Mouse (Mus musculus): ENCODE results near the gene Gm20388. TPM values are rescaled to one million over a fixed set of nuclear protein-coding genes. Genes with fewer than 3 reads are reported as not detected.

Gene Gm20388
- total RNA-seq, 2 experiments from 2014 or later, result 1.9 to 2.0 TPM

DNA sequence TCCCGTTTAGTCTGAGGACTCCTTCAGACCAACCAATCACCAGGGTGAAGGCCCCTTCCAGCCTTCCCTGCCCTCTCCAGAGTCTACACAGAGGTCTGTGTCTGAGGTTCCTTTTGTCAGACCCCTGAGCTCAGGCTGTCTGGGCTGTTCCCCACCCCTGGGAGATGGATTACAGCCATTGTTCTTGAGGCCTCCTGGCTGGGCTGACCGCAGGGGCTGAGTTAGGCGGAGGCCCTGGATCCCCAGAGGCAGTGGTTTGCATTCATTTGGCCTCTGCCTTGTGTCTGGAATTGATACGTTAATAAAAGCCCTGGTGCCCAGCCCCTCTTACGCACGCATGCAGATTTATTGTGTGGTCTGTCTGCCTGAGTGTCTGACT, 4373.7 kb downstream of the Gm20388 start:
- peak; percentile 48 for DNase-seq

DNA sequence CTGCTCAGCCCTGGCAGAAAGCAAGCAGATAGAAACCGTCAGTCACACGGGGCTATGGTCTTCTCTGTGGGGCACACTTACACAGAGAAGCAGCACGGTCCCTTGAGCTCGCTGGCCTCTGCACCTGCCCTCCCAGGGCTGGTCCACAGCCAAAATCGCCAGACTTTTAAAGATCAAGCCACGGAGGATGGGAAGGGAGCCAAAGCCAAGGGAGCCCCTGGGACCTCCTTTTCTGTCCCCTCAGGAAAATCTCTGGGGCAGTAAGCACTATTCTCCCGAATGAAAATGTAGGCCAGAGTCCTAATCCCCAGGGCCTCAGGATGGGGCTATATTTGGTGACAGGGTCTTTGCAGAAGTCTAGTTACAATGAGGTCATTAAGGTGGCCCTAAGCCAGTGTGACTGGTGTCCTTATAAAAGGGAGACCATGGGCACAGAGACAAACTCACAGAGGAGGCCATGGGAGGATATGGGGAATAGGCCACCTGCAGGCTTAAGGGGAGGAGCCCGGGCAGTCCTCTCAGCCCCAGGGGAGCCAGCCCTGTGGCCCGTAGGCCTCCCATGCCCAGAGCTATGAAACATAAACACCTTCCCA, 4374.4 kb downstream of the Gm20388 start:
- DNase-seq, result peak; percentile 78

DNA sequence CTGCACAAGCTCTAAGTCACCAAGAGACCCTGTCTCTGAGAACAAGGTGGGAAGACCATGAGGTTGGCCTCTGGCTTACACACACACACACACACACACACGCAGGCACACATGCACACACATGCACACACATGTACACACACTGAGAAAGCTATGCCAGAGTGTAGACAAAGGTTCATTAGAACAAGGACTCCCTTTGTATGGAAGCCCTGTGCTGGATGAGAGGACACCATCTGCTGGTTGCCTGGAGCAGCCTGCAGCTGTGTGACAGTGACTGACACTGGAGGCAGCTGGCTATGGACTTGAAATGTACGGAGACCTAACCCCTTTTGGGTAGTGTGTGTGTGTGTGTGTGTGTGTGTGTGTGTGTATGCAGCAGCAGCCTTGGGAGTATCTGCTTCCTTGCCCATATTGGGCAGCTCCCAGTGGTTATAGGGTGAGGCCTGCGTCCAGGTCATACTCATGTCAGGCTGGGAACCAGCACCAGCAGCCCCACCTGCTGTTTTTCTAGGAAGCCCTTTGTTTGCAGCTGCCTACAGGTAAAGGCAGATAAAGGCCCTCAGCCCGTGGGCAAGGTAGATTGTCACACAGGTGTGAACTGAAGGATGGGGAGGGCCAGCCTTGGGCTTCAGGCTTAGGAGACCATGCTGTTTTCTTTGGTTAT, 4376.0 kb downstream of the Gm20388 start:
- DNase-seq, result no peak

DNA sequence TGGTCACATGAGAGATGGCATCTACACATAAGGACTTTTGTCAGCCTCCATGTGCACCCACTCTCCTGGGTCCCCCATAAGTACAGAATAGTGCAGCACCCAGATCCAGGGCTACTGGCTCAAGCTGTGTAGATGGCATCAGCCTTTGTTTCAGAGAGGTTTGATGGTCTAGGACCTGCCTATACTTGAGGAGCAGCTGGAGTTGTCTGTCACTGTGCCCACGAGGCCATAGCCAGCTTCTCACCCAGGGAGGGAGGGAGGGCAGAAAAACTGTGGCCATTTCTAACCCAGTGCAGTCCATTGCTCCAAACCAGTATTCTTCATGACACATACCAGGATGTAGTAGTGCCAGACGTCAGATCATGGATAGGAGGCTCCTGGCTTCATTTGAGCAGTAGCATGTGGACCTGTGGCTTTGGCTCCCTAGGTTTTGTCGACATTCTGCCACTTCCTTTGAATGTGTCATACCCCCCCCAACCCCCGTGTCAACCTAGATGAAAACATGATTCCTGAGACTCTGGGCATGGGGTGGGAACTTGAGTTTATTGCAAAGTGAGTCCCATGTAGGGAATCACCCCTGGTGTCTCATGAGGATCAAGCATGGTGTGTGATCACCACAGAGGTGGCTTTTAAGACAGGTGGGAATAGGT, 4377.7 kb downstream of the Gm20388 start:
- no peak for DNase-seq

DNA sequence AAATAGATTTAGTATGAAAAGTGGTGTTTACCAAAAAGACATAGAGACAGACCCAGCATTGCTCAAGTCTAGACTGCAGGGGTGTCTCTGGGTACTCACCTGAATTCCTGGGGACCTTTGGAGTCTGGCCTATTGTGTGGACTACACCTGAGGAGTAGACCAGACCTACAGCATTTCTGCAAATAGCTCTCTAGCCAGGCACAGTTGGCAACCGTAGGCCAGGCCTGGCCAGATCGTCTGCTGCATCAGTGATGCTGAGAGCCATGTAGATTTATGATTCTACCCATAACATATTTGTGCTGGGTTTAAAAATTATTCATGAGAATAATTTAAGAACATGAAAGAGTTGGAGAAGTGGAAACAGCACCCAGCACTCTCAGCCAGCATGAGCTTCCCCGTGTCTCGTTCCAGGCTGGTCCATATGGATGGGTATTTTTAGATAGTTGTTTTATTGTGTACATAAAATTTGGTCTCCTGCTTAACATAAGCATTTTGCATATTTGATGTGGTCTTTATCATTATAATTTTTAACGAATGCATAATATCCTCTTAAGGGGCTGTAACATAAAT, 4378.9 kb downstream of the Gm20388 start:
- DNase-seq, result no peak

DNA sequence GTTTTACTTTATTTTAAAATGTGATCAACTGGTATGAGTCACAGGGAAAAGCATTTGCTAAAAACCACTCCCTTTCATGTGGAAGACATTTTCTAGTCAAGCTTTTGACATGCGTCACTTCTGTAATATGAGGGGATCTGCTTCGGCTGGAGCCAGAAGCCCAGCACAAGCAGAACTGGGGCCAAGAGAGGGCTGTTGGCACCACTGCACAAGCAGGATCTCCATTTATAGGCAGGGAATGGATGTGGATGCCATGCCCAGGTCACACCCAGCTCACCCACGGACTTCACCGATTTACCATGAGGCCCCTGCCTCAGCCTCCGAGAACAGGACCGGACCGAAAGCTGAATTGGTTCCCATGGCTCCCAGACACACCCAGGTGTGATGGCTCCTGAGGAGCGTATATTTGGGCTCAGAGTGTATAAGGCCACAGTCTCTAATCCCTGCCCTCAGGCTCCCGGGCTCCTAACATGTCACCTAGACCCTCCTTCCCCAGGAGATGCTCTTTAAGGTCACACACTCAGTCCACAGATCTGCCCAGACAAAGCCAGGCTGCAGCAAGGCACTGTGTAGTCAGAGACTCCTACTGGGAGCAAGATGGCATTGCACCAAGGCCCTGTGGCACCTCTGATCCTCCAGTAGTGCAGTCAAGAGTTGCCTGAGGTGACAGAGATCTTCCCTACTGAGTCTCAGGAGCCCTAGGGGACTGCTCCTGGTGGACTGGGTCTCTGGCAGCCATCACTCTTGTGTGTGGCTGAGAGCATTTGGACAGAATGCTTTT, 4380.5 kb downstream of the Gm20388 start:
- DNase-seq, result no peak

DNA sequence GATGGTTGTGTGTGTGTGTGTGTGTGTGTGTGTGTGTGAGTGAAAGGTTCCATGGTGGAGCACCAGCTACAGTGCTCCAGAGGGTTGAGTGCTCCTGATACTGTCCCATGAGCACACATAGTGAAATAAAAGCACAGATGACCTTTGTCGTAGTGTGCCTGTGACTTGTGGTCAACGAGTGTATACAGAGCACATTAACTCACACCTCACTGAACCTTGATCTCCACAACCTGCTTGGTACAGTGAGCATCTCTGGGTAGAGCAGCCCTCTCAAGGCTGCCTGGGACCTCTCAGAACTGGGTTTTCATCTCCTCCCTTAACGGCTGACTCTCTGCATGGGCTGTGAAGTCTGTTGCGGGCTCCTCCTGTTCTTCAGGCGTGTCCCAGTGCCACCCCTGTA, 4381.1 kb downstream of the Gm20388 start:
- DNase-seq, result no peak

DNA sequence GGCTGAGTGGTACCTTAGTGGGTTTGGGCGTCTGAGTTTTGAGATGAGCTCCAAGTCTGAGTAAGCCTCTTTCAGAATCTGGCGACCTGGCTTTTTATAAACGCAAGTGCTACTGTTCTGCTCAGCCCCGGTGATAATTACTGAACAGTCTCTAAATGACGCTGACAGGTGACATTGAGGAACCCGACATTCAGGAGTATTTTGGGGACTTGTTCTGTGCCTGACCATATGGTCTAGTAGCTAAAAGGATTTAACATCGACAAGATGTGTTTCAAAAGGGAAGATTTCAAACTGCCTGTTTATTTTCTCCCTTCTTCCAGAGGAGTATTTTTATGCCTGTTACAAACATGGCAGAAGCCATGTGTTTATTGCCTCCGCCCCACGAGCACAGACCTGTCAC, 4382.3 kb downstream of the Gm20388 start:
- DNase-seq, result no peak

DNA sequence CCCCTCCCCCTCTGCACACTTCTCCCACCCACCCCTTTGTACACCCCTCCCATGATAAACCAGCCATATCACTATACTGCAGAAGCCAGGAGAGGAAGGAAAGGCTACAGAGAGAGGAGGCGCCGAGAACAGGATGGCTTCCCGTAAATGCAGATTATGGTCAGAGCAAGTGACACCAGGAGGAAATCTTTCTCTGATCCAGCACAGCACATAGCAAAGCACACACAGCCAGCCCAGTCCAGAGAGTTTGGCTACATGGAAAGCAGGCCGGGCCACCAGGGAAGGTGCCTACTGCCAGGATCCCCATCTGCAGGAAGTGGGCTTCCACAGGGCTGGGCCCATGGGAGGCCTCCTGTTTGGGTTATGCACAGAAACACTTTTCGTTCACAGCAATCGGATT, 4383.8 kb downstream of the Gm20388 start:
- no peak for DNase-seq

DNA sequence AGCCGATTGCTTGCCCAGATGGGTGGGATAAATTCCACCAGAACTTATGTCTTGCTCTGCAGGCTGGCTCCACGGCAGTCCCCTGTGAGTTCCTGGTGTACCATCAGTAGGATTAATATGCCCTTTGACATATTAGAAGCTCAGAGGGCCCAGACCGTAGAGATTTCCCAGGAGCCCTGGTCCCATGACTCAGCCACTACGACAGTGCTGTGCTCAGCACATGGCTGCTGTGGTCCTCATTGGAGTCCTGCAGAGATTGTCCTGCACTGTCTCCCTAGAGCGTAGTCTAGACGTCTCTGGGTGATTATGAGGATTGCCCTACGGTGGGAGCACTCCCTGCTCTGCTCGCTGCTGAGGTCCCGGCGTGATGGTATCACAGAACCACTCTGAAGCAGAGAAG, 4384.3 kb downstream of the Gm20388 start:
- peak; percentile 40 for DNase-seq

DNA sequence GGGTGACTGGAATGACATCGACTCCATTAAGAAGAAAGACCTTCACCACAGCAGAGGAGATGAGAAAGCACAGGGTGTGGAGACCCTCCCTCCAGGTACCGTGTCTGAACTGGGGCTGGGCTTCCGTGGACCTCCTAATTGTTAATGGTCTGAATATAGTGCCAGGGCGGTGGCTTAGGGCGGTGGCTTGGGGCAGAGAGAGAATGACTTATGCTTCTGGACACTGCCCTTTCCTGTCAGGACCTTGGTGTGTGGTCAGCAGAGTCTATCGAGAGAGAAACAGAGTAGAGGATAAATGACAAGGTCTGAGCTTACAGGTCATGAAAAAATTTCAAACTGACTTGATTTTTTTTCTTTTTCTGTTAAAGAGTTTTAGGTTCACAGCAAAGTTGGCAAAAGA, 4384.7 kb downstream of the Gm20388 start:
- no peak for DNase-seq

DNA sequence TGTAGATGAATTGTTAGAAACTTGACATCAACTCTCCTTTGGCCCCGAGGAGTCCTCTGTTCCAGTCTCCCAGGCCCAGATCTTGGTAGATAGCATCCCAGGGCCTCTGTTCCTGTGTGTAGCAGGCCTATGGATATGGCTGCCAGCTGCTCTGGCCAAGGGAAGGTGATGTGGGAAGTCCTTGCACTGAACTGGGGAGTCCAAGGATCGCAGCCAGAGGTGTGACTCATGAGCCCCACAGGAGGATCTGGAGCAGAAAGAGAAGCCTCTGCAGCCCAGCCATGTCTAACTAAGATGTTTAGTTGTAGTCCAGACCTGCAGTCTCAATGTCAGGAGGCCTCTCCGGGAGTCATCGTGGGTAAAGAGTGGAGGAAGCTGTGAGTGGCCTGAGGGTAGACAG, 4390.9 kb downstream of the Gm20388 start:
- peak; percentile 33 for DNase-seq

DNA sequence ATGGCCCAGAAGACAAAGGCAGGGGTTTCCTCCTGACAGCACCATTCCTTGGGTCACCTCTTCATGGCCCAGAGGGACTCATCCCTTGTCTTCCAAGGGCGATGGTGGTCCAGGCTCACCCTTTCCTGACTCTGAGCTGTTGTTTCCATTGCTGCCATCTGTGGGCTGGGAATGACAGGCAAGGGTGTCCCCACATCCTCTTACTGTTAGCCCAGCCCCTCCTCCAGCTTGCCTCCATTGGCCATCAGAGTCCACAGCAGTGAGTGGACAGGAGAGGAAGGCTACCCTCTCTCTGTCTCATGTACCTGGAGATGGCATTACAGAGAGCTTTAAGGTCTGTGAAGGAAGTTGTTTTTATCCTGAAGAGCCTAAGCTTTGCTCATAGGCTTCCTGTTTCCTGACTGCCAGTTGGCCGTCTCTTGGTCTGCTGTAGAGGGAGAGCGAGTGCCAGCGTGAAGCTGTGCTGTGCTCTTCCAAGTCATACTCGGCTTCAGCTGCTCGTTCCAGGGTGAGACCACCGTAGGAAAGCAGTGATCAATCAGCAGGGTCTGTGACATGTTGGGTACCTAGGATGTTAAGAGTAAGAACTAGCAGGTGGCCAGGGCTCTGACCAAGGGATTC, 4391.4 kb downstream of the Gm20388 start:
- no peak for DNase-seq

DNA sequence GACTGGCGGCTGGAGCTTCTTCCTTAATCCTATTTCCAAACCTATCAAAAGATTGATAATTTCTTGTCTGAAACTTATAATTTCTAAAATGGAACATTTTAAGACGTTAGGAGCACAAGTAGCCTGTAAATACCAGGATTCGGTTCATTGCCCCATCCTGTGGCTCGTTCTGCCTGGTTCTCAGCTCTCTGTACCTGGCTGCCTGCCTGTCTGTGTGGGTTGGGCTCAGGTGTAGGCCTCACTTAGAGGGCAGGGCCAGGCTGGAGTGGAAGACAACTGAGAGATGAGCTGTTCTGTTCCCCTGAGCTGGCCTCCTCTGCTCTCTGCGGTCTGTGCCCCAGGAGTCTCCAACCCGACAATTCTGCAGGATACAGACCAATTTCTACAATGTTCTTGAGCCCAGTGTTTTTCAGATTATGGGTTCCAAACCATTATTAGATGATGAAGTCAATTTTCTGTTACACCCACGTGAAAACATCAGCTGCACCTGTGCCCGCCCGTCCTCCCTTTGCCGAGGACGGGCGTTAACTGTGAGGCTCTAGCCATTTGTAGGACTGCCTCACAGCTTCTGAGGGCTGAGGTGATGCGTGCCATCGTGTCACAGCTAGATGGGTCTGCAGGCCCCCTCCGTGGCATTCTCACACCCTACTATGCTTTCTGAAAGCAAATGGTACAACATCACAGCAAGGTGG, 4392.7 kb downstream of the Gm20388 start:
- DNase-seq, result no peak

DNA sequence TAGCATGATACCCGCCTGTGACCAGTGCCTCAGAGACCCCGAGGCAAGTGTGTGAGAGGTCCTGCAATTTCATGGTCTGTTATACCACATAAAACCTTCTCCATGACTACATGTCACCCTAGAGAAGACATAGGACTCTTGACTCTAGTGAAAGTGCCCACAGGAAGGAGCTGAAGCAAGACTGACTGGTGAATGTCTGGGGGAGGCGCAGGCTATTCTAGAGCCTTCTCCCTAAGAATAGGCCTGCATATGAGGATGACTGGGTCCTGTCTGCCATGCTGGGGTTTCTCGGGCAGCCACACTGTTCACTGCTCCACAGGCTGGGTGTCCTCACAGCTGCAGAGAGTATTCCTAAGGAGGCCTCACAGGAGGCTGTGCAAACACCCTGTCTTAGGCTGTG, 4393.5 kb downstream of the Gm20388 start:
- DNase-seq, result no peak

DNA sequence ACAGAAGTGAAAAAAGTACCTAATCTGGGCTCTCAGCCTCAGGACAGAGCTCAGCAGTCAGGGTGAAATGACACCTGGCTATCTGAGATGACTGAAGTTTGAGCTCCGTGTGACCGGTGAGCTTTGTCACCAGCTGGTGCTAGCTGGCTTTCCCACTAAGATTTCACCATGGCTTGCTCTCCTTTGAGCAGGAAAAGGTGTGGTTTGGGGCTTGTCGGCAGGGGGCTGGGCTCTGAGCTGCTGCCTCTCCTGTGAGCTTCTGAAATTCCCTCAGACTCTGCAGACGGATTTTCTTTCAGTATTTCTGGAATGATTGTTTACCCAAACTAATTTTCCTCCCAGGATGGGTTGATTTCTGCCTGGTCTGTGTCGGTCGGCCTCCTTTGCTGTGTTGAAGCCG, 4395.9 kb downstream of the Gm20388 start:
- no peak for DNase-seq

DNA sequence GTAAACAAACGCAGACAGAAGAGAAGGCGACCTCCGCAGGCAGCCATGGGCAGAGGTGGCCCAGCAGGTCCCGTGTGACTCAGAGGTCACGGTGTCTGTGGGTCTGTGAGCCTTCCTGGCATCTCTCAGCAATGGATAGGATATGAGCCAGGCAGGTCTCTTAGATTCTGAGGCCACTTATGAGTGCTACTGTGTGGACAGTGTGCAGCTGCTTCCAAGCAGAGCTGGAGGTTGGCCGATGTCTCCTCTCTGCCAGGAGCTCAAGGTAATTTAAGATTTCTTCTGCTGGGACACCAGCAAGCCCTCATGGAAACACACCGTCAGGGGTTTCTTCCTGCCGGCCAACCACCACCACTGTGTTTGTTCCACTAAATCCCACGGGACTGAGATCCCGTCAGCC, 4397.1 kb downstream of the Gm20388 start:
- DNase-seq, result no peak

DNA sequence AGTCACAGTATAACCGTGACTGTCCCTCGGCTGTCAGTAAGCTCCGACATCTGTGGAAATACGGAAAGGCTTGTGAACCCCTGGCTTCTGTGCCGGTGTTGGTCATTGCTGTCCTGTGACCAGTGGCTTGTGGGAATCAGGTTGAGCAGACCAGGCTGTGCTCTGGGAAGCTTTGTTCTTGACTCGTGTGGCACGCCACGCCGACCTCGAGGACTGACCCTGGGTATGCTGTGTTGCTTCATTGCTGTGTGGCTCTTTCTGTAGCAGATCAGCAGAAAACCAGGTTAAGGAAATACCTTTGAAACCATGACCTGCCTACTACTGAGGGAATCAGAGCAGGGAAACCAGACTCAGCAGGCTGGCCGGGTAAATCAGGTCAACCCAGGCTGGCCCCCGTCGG, 4399.9 kb downstream of the Gm20388 start:
- DNase-seq, result peak; percentile 29

DNA sequence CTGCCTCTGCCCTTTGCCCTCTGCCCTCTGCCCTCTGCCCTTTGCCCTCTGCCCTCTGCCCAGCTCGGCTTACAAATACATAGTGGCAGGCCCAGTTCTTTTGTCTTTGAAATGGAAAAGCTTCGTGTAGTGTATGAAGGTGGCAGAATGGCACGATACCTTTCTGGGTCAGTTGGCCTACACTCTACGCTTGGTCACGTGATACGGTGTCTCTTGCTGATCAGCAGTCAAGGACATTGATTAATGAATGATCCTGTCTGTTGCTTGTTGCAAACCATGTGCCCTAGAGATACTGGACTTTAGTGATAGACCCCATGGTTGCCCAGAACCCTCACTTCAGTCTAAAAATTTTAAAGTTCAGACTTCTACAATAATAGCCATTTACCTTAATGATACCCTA, 4400.5 kb downstream of the Gm20388 start:
- no peak for DNase-seq

DNA sequence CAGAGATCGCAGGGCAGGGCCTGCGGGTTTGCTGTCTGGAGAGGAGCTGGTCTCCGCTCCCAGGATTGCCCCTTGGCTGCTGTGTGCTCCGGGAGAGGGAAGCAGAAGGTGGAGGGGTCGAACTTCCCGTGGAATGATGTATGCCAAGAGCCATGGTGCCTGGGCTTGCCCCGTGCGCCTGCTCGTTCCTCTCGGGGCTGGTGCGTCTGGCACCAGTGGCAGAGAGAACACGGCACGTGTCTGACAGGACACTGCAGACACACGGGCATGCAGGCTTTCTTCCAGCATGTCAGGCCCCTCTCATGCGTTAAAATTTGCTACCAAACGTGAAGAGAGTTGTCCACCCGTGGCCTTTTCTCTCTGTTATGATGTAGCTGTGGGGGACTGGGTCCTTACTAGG, 4401.1 kb downstream of the Gm20388 start:
- DNase-seq, result no peak

DNA sequence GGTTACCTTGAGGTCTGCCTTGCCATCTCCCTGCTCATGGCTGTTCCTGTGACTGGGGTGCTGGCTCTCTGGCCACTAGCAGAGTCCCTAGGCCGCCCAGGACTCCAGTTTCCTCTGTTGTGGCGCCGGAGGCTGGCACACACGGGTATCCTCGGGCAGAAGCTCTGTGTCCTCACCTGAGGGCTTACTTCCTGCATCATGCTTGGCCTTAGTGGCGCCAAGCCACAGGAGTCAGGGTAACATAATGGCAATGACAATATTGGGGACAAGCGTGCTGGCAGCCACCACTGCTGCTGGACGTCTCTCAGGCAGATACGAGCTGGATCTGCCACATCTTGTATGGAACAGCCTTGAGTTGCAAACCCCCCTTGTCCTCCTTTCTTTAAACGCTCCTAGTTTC, 4401.6 kb downstream of the Gm20388 start:
- peak; percentile 19 for DNase-seq

DNA sequence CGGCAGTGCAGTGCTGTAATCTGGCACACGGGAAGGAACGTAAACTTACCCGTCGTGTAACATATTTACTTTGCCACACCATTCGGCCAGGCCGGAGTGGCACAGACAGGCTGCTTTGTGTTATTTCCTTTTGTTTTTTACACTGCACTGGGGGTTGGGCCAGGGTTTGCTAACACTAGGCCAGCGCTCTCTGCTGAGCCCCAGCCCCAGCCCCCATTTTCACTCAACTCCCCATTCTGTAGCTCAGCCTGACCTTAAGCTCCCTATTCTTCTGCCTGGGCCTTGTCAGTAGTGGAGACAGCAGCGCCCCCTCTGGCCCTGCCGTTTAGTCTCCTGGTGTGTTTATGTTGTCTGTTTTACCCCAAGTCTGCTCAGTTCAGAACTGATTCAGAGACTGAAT, 4404.2 kb downstream of the Gm20388 start:
- DNase-seq, result peak; percentile 29
